Mouse (Mus musculus) midbrain, embryonic 16.5 days (tissue): ENCODE data around the gene Bcat1. TPM values are rescaled to one million over a fixed set of nuclear protein-coding genes. Genes with fewer than 3 reads are reported as not detected.

ENCODE experiments used
- ATAC-seq: fragments of 200-750 bp; cut with Nextera tagmentation; 2 replicates; pipeline ENCODE4 v1.8.0; 2017; ENCODE audit warnings: moderate TSS enrichment
- H3K27ac ChIP-seq: fragments of 300-500 bp; sonication (generic); 2 replicates; pipeline ENCODE4 v1.5.1; 2014; ENCODE audit warnings: mild to moderate bottlenecking, low read length, mixed read lengths
- H3K27me3 ChIP-seq: fragments of 300-500 bp; sonication (generic); 2 replicates; pipeline ENCODE4 v1.6.1; 2014; ENCODE audit warnings: low read depth, low read length, mixed read lengths; ENCODE audit not compliant: control insufficient read depth, insufficient read depth
- H3K36me3 ChIP-seq: fragments of 300-500 bp; sonication (generic); 2 replicates; pipeline ENCODE4 v1.6.1; 2014; ENCODE audit warnings: mild to moderate bottlenecking, low read length, moderate library complexity, mixed read lengths; ENCODE audit not compliant: control insufficient read depth, insufficient read depth
- H3K4me1 ChIP-seq: fragments of 300-500 bp; sonication (generic); 2 replicates; pipeline ENCODE4 v1.6.1; 2014; ENCODE audit warnings: mild to moderate bottlenecking, low read length, mixed read lengths; ENCODE audit not compliant: control insufficient read depth, insufficient read depth
- H3K4me2 ChIP-seq: fragments of 300-500 bp; sonication (generic); 2 replicates; pipeline ENCODE4 v1.6.1; 2014; ENCODE audit warnings: mild to moderate bottlenecking, low read length, mixed read lengths
- H3K4me3 ChIP-seq: fragments of 300-500 bp; sonication (generic); 2 replicates; pipeline ENCODE4 v1.5.1; 2014; ENCODE audit warnings: low read depth, mild to moderate bottlenecking, low read length, moderate library complexity, mixed read lengths
- H3K9ac ChIP-seq: fragments of 300-500 bp; sonication (generic); 2 replicates; pipeline ENCODE4 v1.6.1; 2014; ENCODE audit warnings: low read depth, low read length, mixed read lengths
- H3K9me3 ChIP-seq: fragments of 300-500 bp; sonication (generic); replicated peaks from 2 replicates; pipeline ENCODE4 v1.6.1; 2014; ENCODE audit warnings: mild to moderate bottlenecking, low read length, mixed read lengths; ENCODE audit not compliant: control insufficient read depth, poor library complexity, severe bottlenecking
- WGBS: fragments of 180-500 bp; shearing (Covaris S2); extraction: QIAGEN DNeasy Blood & Tissue Kit; methylation state at CpG from one replicate; pipeline ENCODE4 v1.1.7; 2014; 5-methylcytosine and 5-hydroxymethylcytosine counted together
- polyA plus RNA-seq: library from polyadenylated mRNA; unstranded; fragments of >200 nt; fragmentation: Nextera tagmentation; extraction: Ambion mirVana; gene quantifications from 2 replicates; pipeline ENCODE4 v1.2.1, GENCODE M21; 2015

The Bcat1 gene
- polyA plus RNA-seq, 1 experiment from 2014 or later = 104 TPM

DNA sequence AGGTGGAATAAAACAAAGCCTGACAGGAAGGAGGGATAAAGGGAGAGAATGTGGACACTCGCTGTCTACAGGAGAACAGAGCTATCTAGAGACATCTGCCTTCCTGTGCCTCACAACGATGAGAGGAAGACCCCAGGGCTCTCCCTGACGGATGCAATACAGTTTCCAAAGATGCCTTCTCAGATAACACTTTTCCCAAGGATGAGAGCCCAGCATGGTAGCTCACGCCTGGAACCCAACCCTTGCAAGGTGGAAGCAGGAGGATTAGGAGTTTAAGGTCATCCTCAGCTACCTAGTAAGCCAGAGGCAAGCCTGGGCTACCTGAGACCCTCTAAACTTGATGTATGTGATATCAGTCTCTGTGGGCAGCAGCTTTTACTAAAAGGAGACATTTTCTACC lies 5.7 kb upstream of the Bcat1 start:
- no peaks in the 10 kb centered on the region for H3K9me3 ChIP-seq
- no peaks in the 10 kb centered on the region for H3K4me1 ChIP-seq
- no peak overlapping the region for H3K4me3 ChIP-seq
- H3K4me2 ChIP-seq = no peak overlapping the region
- 82% methylated on average over 4 of the region's 4 CpGs for WGBS
- H3K27ac ChIP-seq = no peak overlapping the region
- H3K9ac ChIP-seq = no peak overlapping the region
- no peaks in the 10 kb centered on the region for H3K36me3 ChIP-seq
- ATAC-seq = no peak
- H3K27me3 ChIP-seq = no peaks in the 10 kb centered on the region

DNA sequence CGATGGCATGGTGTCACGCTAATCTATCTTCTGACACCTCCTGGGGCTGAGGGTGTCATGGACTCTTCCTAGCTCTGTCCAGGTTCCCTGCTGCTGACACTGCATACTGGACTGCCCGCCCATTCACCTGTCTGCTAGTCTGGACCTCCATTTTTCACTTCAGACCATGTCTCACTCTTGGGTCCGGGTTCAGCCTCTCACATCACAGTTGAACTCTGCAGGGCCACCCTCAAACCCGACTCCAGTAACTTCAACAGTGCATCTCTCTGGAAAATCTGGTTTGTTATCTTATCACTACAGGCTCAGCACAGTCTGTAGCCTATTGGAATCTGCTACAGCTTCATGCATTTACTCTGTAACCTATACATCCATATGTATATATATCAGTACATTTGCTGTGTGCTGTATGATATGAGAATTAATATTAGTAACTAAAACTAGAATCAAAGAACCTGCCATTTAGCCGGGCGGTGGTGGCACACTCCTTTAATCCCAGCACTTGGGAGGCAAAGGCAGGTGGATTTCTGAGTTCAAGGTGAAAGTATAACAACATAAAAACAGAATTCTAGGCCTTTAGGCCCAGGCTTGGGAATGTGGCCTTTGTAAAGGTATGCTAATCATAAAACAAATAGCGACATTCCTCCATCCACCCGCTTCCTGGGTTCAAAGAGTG lies 3.2 kb upstream of the Bcat1 start:
- Histone ChIP-seq H3K27ac (no peak overlapping the region), H3K36me3 (no peaks in the 10 kb centered on the region), H3K9ac (no peak overlapping the region), H3K4me1 (peaks cover 4% of the 10 kb centered on the region; the same call in 1 of the 2 replicates), H3K27me3 (no peaks in the 10 kb centered on the region), H3K4me3 (no peak overlapping the region), H3K4me2 (no peak overlapping the region), H3K9me3 (no peaks in the 10 kb centered on the region)
- ATAC-seq = no peak
- 85% methylated on average over 8 of the region's 9 CpGs for WGBS

DNA sequence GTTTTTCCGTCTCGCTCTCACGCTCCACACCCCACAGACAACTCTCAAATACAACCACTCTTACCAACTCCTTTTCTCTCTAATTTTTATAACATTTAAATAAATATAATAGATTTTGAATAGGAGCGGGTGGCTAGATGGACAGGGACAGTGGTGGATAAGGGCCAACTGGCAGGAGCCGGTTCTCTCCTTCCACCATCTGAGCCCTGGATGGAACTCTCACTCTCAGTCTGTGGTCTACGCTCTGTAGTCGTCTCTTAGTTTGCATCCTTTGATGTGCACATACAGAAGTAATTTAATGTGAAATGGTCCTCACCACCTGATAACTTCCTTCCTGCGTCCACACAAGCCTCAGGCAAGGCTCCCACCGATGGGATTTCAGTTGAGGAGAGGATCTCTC lies 302 bp upstream of the Bcat1 start:
- peaks cover 4% of the 10 kb centered on the region; the same call in 1 of the 2 replicates for H3K4me1 ChIP-seq
- 13% methylated on average over 9 of the region's 9 CpGs for WGBS
- peak overlapping the region; percentile 64; the same call in 1 of the 2 replicates for H3K9ac ChIP-seq
- H3K36me3 ChIP-seq = no peaks in the 10 kb centered on the region
- peak overlapping the region; percentile 48 for H3K4me3 ChIP-seq
- no peaks in the 10 kb centered on the region for H3K27me3 ChIP-seq
- ATAC-seq = no peak
- H3K27ac ChIP-seq = no peak overlapping the region
- no peaks in the 10 kb centered on the region for H3K9me3 ChIP-seq
- H3K4me2 ChIP-seq = peak overlapping the region; percentile 79

DNA sequence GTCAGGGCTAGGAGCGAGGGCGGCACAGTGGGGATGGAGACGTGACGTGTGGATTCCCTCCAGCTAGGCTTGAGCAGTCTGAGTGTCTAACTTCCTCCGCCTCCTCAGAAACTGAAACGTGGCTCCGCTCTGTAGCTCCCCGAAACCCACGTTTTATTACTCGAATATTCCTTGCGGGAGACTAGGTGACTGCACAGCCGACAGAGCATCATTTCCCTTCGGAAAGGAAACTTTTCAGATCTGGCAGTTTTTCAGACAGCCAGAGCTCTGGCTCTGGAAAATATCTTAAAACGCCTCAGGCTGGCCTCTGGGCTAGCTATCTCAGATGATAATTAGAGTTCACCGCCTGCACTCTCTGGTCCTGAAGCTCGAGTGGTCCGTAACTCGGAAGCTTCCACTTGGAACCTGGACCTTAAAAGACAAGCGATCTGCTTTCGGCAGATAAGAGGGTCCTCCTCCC lies 866 bp downstream of the Bcat1 start:
- Histone ChIP-seq H3K4me1 (peaks cover 4% of the 10 kb centered on the region; the same call in 1 of the 2 replicates), H3K9me3 (no peaks in the 10 kb centered on the region), H3K4me2 (peak overlapping the region; percentile 79), H3K9ac (peak overlapping the region; percentile 64), H3K27ac (peak overlapping the region; percentile 18; the same call in 1 of the 2 replicates), H3K27me3 (no peaks in the 10 kb centered on the region), H3K4me3 (peak overlapping the region; percentile 48), H3K36me3 (no peaks in the 10 kb centered on the region)
- under 1% methylated on average over 20 of the region's 20 CpGs for WGBS
- ATAC-seq = peak; percentile 80

DNA sequence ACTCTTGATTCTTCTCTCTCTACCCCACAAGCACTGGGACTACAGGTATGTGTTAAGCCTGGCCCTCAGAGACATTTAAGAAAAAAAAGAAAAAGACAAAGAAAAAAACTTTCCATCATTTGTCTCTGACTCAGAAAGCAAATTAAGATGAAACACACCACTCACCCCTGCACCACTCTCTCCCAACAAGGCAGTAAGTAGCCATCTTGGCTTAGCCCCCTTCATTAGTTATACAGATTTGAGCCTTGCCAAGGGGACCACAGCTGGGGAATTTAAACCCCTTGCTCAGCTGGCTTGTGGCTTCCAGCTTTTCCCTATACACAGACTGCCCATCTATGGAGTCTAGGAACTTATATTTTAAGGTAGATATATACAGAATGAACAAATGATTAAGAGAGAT lies 1.5 kb downstream of the Bcat1 start:
- H3K27ac ChIP-seq = no peak overlapping the region
- H3K9ac ChIP-seq = no peak overlapping the region
- no peaks in the 10 kb centered on the region for H3K36me3 ChIP-seq
- H3K27me3 ChIP-seq = no peaks in the 10 kb centered on the region
- ATAC-seq = 0 out of 2 replicates have a peak, but pooled peaks have one; percentile 39
- no peak overlapping the region for H3K4me3 ChIP-seq
- no peaks in the 10 kb centered on the region for H3K9me3 ChIP-seq
- H3K4me2 ChIP-seq = peak overlapping the region; percentile 79
- H3K4me1 ChIP-seq = peaks cover 4% of the 10 kb centered on the region; the same call in 1 of the 2 replicates

DNA sequence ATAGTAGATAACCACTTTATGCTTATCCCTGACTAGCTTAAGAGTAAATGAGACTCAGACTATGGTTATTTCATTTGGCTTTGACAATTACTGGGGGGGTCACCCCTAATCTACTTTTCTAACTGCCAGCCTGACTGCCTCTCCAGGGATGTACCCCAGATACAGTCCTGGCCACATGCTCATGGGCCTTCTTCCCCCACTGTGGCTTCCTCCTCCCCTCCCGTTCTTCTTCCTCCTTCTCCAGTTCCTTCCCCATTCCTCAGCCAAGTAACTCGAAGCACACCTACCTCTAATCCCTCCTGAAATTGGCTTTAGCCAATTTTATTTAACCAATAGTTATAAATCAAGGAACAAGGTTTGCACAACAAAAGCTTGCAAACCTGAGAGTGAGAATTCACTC lies 6.1 kb downstream of the Bcat1 start:
- H3K4me1 ChIP-seq = peaks cover 4% of the 10 kb centered on the region; the same call in 1 of the 2 replicates
- no peak overlapping the region for H3K4me2 ChIP-seq
- H3K9ac ChIP-seq = no peak overlapping the region
- H3K9me3 ChIP-seq = no peaks in the 10 kb centered on the region
- no peaks in the 10 kb centered on the region for H3K27me3 ChIP-seq
- no peaks in the 10 kb centered on the region for H3K36me3 ChIP-seq
- ATAC-seq = no peak
- 74% methylated on average over 2 of the region's 2 CpGs for WGBS
- no peak overlapping the region for H3K4me3 ChIP-seq
- no peak overlapping the region for H3K27ac ChIP-seq

DNA sequence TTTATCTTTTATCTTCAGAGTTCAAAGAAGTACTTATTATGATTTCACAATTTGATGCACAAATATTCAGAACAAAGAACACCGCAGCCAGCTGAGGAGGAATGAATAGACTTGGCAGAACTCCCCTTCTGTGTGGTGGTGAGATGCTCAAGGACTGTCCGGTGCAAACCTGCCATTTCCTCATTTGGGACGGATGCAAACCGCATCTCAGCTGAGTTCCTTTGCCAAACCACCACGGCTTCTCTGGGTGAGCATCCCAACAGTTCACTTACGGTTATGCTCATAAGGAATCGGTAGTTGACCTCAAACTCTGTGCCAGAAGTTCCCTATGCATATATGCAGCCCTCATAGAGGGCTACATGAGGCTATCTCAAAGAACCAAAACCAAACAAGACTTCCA lies 6.6 kb downstream of the Bcat1 start:
- WGBS = 91% methylated on average over 7 of the region's 7 CpGs
- Histone ChIP-seq H3K27ac (no peak overlapping the region), H3K9me3 (no peaks in the 10 kb centered on the region), H3K4me1 (peaks cover 2% of the 10 kb centered on the region; the same call in 1 of the 2 replicates), H3K4me2 (no peak overlapping the region), H3K27me3 (no peaks in the 10 kb centered on the region), H3K9ac (no peak overlapping the region), H3K36me3 (no peaks in the 10 kb centered on the region), H3K4me3 (no peak overlapping the region)
- ATAC-seq = no peak

DNA sequence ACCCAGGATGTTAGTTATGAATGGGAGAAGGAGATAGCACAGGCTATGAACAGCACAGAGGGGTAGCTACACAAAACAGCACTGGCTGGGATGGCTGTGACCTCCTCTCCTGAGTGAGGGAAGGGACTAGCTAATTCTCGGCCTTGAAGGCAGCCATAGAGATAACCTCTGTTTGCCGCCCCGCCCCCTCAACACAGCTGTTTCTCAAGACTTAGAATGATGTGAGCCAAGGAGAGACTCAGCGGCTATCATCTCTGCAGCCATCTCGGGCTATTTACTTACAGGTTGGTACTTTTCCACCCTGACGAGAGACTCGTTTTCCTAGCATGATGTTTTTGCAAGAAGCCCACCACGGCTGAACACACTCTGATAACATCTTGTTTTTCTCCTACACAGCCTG lies 8.3 kb downstream of the Bcat1 start:
- Histone ChIP-seq H3K27ac (no peak overlapping the region), H3K4me1 (no peaks in the 10 kb centered on the region), H3K9me3 (no peaks in the 10 kb centered on the region), H3K36me3 (no peaks in the 10 kb centered on the region), H3K4me3 (no peak overlapping the region), H3K27me3 (no peaks in the 10 kb centered on the region), H3K4me2 (no peak overlapping the region), H3K9ac (no peak overlapping the region)
- WGBS = 88% methylated on average over 8 of the region's 8 CpGs
- ATAC-seq = no peak

DNA sequence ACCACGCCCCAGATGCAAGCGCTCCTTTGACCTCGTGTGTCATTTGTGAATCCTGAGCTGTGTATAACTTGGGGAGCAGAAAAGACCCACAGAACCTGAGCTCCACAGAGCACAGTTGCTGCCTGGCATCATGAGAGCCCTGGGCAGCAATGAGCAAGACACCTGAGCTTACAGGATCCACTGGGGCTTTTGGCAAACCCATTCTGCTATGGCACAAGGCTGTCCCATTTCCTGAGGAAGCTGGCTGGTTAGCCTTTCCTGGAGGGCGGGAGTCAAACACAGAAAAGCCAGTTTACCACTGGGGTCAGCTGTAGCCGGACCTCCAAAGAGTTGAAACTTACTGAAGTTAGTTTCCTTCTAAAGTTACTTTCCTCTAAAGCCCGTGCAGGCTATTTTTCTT lies 9.6 kb downstream of the Bcat1 start:
- Histone ChIP-seq H3K9me3 (no peaks in the 10 kb centered on the region), H3K4me3 (no peak overlapping the region), H3K36me3 (no peaks in the 10 kb centered on the region), H3K27ac (no peak overlapping the region), H3K4me1 (no peaks in the 10 kb centered on the region), H3K27me3 (no peaks in the 10 kb centered on the region), H3K4me2 (no peak overlapping the region), H3K9ac (no peak overlapping the region)
- 89% methylated on average over 6 of the region's 6 CpGs for WGBS
- no peak for ATAC-seq
